Mouse (Mus musculus): ENCODE measurements around the gene Cep104. TPM values are rescaled to one million over a fixed set of nuclear protein-coding genes. Genes with fewer than 3 reads are reported as not detected.

The Cep104 gene
- polyA plus RNA-seq (2015; fragmentation: Nextera tagmentation; extraction: Ambion mirVana) = 19.8 and 20.3 TPM in 2 replicates

DNA sequence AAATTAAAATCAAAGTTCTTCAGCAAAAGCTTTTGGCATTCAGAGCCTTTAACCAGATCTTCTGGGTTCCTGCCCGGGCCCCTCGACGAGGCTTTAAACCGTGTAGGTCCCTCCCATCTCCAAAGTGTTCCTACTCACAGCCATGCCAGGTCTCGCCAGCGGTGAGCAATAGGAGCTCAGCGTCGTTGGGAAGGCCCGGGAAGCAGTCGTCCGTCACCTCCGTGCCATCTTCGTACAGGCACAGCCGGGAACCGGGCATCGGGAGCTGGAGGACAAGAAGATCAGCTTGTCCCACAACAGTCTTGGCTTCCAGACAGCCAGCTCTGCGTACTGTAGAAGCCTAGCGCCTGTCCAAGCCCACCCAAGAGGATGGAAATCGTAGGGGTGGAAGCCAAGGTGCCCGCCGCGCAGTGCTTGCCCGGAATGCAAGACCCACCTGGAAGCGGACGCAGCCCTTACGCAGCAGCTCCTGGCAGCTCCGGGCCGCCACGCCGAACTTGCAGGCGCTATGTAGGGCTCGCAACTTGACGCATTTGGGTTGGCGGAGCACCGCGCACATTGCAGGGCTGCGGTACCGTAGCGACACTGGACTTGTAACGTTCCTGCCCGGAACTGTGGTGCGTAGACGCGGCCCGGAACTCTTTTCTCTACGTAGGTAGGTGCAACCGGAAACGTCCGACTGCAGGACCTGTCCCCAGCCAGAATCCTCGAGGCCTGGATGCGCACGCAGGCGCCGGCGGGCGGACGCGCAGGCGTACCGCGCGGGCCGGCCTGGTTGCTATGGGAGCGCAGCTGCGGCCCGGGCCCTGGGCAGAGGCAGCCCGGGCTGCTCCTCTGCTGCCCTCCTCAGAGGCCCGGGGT, at the start of gene Cep104, which contains the start of gene Dffb:
Gene Cep104, plus strand, starts transcription at position 764 of the 861 bp plus-strand sequence.
Gene Dffb, minus strand, starts transcription at position 696 of the 861 bp plus-strand sequence.
- H3K9me3 ChIP-seq = no peaks in the 10 kb centered on the region
- H3K4me3 ChIP-seq = peak within 1 kb of the TSS; percentile 99
- ATAC-seq (ENCODE audit: low FRiP score, low read depth) = peak; percentile 98
- peak within 1 kb of the TSS; percentile 95 for H3K9ac ChIP-seq
- H3K27ac ChIP-seq (replicated peaks) = peak within 1 kb of the TSS; percentile 84
- H3K27me3 ChIP-seq = no peaks in the 10 kb centered on the region
- peaks cover 40% of the 10 kb centered on the region for H3K4me1 ChIP-seq (replicated peaks)
- peak within 1 kb of the TSS; percentile 79 for H3K4me2 ChIP-seq
- 2% methylated on average over 68 of the region's 68 CpGs for WGBS
- H3K36me3 ChIP-seq = peaks cover 26% of the 10 kb centered on the region

DNA sequence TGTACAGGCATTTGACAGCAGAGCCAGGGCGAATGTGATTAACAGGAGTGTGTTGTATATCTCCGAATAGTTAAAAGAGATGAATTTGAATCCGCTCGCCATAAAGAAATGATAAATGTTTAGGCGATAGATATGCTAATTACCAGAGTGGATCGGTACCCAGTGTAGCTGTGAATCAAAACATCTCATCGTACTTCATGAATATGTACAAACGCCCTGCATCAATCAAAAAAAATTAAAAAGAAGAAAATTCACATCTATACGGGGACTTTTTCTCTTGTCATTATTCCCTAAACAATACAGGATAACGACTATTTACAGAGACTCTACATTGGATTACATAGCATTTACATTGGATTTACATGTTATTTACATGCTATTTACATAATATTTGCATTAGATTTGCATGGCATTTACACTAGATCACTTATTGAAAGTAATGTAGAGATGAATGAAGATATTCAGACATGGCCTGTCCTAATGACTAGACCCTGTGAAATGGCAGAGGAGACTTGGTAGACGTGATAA, 46.2 kb upstream of the Cep104 start:
- no peak overlapping the region for H3K4me2 ChIP-seq
- H3K4me1 ChIP-seq (replicated peaks) = no peaks in the 10 kb centered on the region
- 0 out of 2 replicates have a peak, but pooled peaks cover 2% of the 10 kb centered on the region for H3K27me3 ChIP-seq
- no peaks in the 10 kb centered on the region for H3K9me3 ChIP-seq
- WGBS = 41% methylated on average over 11 of the region's 11 CpGs
- no peak overlapping the region for H3K4me3 ChIP-seq
- no peaks in the 10 kb centered on the region for H3K36me3 ChIP-seq
- H3K27ac ChIP-seq (replicated peaks) = no peak overlapping the region
- no peak for ATAC-seq (ENCODE audit: low FRiP score, low read depth)
- no peak overlapping the region for H3K9ac ChIP-seq

DNA sequence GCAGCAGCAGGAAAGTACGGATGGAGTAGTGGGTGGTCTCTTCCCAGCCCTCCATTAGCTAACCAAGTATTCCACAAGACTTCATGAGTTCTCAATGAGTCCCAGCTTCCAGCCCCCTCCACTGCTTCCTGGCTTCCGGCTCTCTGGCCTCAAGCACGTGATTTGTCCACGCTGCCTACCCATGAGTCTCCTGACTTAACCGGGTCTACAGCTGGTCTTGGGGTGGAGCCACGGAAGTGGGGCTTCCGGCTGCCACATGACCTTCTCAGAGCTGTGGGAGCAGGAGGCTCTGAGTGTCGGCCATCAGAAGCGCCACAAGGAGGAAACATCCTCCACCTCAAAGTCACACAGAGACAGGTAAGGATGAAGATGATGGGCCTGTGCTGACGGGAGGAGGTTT, 45.6 kb upstream of the Cep104 start:
- Histone ChIP-seq H3K9ac (no peak overlapping the region), H3K4me3 (no peak overlapping the region), H3K27me3 (0 out of 2 replicates have a peak, but pooled peaks cover 2% of the 10 kb centered on the region), H3K4me2 (no peak overlapping the region), H3K9me3 (no peaks in the 10 kb centered on the region), H3K36me3 (no peaks in the 10 kb centered on the region), H3K4me1 (replicated peaks) (no peaks in the 10 kb centered on the region), H3K27ac (replicated peaks) (no peak overlapping the region)
- no peak for ATAC-seq (ENCODE audit: low FRiP score, low read depth)
- 69% methylated on average over 10 of the region's 10 CpGs for WGBS

DNA sequence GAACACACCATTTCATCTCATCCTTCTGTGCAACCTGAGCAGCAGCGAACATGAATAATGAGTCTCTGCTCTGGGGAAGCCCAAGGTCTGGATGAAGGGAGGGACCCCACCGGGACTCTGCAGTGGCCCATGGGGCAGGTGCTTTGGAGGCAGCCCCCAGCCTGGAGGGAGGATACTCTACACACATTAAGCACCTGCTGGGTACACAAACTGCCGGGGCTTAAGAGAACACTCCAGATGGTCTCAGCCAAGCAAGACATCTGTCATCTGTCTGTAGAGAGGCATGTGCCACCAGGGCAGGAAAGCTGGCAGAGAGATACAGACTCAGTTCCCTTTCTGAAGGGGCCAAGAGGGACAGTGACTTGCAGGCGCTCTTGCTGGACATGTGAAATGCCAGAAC, 45.1 kb upstream of the Cep104 start:
- ATAC-seq (ENCODE audit: low FRiP score, low read depth) = no peak; the same call in 1 of the 2 replicates

DNA sequence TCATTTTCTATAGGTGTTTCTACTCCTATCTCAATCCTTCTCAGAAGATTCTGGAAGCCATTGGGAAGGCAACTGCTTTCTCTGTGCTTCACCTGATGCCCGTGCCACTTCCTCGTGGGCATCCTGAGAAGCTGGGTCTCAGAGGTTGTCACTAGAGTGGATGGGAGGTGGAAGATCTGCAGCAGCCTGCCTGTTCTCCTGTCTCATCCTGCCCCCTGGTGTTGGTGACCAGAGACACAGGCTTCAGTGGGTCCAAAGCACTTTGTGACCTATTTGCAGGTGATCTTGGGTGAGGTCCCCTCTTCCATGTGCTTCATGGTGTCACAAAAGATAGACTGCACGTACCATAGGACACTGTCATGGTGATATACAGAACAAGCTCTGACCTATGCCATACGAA, 31.8 kb upstream of the Cep104 start:
- H3K9ac ChIP-seq = no peak overlapping the region
- H3K4me2 ChIP-seq = no peak overlapping the region
- H3K4me3 ChIP-seq = no peak overlapping the region
- H3K27me3 ChIP-seq = no peaks in the 10 kb centered on the region
- H3K9me3 ChIP-seq = no peaks in the 10 kb centered on the region
- H3K4me1 ChIP-seq (replicated peaks) = peaks cover 8% of the 10 kb centered on the region
- peak; percentile 62; the same call in 1 of the 2 replicates for ATAC-seq (ENCODE audit: low FRiP score, low read depth)
- no peaks in the 10 kb centered on the region for H3K36me3 ChIP-seq
- no peak overlapping the region for H3K27ac ChIP-seq (replicated peaks)
- WGBS = 50% methylated on average over 4 of the region's 4 CpGs

More for the DNA sequence above, 45.1 kb upstream of the Cep104 start:
- Histone ChIP-seq H3K4me3 (no peak overlapping the region), H3K27me3 (0 out of 2 replicates have a peak, but pooled peaks cover 2% of the 10 kb centered on the region), H3K4me2 (no peak overlapping the region), H3K4me1 (replicated peaks) (no peaks in the 10 kb centered on the region), H3K27ac (replicated peaks) (no peak overlapping the region), H3K9me3 (no peaks in the 10 kb centered on the region), H3K9ac (no peak overlapping the region), H3K36me3 (no peaks in the 10 kb centered on the region)
- WGBS = 51% methylated on average over 4 of the region's 4 CpGs

DNA sequence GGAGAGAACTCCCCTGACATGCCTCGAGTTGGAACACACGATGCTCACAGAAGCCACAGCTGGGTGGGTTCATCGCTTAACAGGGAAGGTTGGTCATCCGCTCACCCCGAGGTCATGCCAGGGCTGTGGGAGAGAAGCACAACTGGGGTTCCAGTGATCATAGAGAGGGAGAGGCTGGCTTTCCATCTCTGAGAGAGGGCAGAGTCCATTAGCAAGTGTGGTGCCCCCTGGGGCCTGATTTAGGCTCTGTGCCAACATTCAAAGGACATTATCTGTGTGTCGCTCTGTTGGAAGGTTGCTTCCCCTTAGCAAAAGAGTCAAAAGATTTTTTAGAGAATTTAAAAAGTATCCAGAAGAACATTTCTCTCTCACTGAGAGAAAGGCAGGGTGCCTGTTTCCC, 30.7 kb upstream of the Cep104 start:
- no peaks in the 10 kb centered on the region for H3K36me3 ChIP-seq
- 54% methylated on average over 6 of the region's 6 CpGs for WGBS
- no peak overlapping the region for H3K9ac ChIP-seq
- H3K4me1 ChIP-seq (replicated peaks) = peaks cover 8% of the 10 kb centered on the region
- no peak for ATAC-seq (ENCODE audit: low FRiP score, low read depth)
- H3K4me3 ChIP-seq = no peak overlapping the region
- H3K9me3 ChIP-seq = no peaks in the 10 kb centered on the region
- 0 out of 2 replicates have a peak, but pooled peaks cover 2% of the 10 kb centered on the region for H3K27me3 ChIP-seq
- no peak overlapping the region for H3K27ac ChIP-seq (replicated peaks)
- no peak overlapping the region for H3K4me2 ChIP-seq

DNA sequence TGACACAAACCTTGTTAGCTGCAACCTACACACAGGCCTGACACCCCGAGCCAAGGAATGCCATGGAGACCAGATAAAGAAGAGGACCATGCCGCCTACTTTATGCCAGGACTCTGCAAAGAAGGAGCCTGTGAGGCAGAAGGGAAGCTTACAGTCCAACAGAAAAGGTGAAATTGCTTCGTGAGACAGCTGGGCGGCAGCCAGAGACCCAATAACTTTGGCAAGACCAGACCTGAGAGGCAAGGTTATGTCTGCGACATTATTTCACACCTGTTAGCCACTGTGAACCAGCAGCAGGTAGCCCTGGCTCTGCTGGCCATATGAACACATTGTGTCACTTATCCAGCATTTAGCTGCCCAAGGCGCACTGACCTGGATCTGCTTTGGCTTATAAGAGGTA, 29.3 kb upstream of the Cep104 start:
- Histone ChIP-seq H3K9ac (no peak overlapping the region), H3K4me3 (no peak overlapping the region), H3K4me2 (no peak overlapping the region), H3K27ac (replicated peaks) (no peak overlapping the region), H3K9me3 (no peaks in the 10 kb centered on the region), H3K27me3 (peaks cover 2% of the 10 kb centered on the region; the same call in 1 of the 2 replicates), H3K4me1 (replicated peaks) (peaks cover 8% of the 10 kb centered on the region), H3K36me3 (no peaks in the 10 kb centered on the region)
- no peak for ATAC-seq (ENCODE audit: low FRiP score, low read depth)
- WGBS = 80% methylated on average over 6 of the region's 6 CpGs

GRCm38 (mm10) chr4:153950372-153950771, 24.6 kb upstream of the Cep104 start:
- no peaks in the 10 kb centered on the region for H3K36me3 ChIP-seq
- H3K4me3 ChIP-seq = no peak overlapping the region
- 86% methylated on average over 2 of the region's 2 CpGs for WGBS
- no peaks in the 10 kb centered on the region for H3K9me3 ChIP-seq
- H3K27me3 ChIP-seq = peaks cover 2% of the 10 kb centered on the region; the same call in 1 of the 2 replicates
- H3K9ac ChIP-seq = no peak overlapping the region
- 0 out of 2 replicates have a peak overlapping the region, but pooled peaks have one; percentile 4 for H3K4me2 ChIP-seq
- 0 out of 2 replicates have a peak, but pooled peaks cover 7% of the 10 kb centered on the region for H3K4me1 ChIP-seq (replicated peaks)
- H3K27ac ChIP-seq (replicated peaks) = no peak overlapping the region
- no peak for ATAC-seq (ENCODE audit: low FRiP score, low read depth)

- Histone ChIP-seq H3K27me3 (peaks cover 2% of the 10 kb centered on the region; the same call in 1 of the 2 replicates), H3K27ac (replicated peaks) (no peak overlapping the region), H3K9me3 (no peaks in the 10 kb centered on the region), H3K9ac (no peak overlapping the region), H3K36me3 (no peaks in the 10 kb centered on the region), H3K4me2 (0 out of 2 replicates have a peak overlapping the region, but pooled peaks have one; percentile 4), H3K4me3 (no peak overlapping the region), H3K4me1 (replicated peaks) (peaks cover 13% of the 10 kb centered on the region)
- 63% methylated on average over 3 of the region's 3 CpGs for WGBS
- no peak for ATAC-seq (ENCODE audit: low FRiP score, low read depth)
Observed at GRCm38 (mm10) chr4:153951150-153951549, 23.8 kb upstream of the Cep104 start.

DNA sequence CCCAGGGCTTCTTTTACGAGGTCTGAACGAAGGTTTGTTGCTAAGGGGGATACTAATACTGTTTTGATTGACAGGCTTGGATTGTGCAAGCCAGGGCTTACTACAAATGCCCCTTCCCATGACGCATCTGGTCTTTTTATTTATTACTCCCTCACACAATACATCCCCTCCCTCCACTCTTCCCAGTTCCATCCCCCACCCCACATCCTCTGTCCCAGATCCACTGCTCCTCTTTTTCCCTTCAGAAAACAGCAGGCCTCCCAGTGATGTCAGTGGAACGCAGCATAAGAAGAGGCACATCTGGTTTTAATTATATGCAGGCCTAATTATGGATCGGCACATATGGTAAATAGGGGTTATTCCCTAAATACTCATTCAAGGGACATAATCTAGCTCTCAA, 23.3 kb upstream of the Cep104 start:
- no peak overlapping the region for H3K27ac ChIP-seq (replicated peaks)
- peaks cover 2% of the 10 kb centered on the region; the same call in 1 of the 2 replicates for H3K27me3 ChIP-seq
- H3K9ac ChIP-seq = no peak overlapping the region
- no peaks in the 10 kb centered on the region for H3K9me3 ChIP-seq
- H3K4me2 ChIP-seq = no peak overlapping the region
- H3K4me1 ChIP-seq (replicated peaks) = peaks cover 18% of the 10 kb centered on the region
- 14% methylated on average over 5 of the region's 5 CpGs for WGBS
- no peak overlapping the region for H3K4me3 ChIP-seq
- no peaks in the 10 kb centered on the region for H3K36me3 ChIP-seq
- no peak for ATAC-seq (ENCODE audit: low FRiP score, low read depth)

GRCm38 (mm10) chr4:153955651-153956050, 19.3 kb upstream of the Cep104 start:
- H3K4me3 ChIP-seq = no peak overlapping the region
- H3K9ac ChIP-seq = no peak overlapping the region
- no peaks in the 10 kb centered on the region for H3K9me3 ChIP-seq
- H3K4me2 ChIP-seq = no peak overlapping the region
- ATAC-seq (ENCODE audit: low FRiP score, low read depth) = no peak
- WGBS = 56% methylated on average over 8 of the region's 8 CpGs
- peaks cover 13% of the 10 kb centered on the region for H3K36me3 ChIP-seq
- H3K27ac ChIP-seq (replicated peaks) = peak overlapping the region; percentile 89; the same call in 1 of the 2 replicates
- H3K27me3 ChIP-seq = no peaks in the 10 kb centered on the region
- H3K4me1 ChIP-seq (replicated peaks) = peaks cover 34% of the 10 kb centered on the region

All from hindbrain, embryonic 15.5 days (tissue).